ENCODE assay signal across 15 mouse cellular contexts in the genomic region with DNA sequence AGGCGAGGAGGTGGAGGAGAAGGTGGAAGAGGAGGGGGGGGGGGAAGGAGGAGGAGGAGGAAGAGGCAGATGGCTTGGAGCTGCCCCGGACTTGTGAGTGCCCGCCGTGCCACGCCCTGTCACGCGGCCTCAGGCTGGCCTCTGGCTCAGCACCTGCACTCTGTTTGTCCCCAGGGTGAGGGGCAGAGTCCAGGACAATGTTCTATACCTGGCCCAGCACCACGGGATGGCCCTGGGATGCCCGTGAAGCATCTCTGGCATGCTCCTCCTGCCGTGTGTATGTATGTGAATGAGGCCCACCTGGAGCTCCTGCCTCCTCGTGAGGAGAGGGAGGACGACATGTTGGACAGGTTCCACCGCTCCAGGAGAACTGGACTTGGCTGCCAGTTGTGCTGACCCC. TPM values are rescaled to one million over a fixed set of nuclear protein-coding genes. Genes with fewer than 3 reads are reported as not detected.
A peak's percentile ranks its signal among the peaks of the same experiment; 100 is the strongest.
DNase-seq lines count a peak whose midpoint lies in the region; ATAC-seq and TF ChIP-seq lines count a peak whose summit lies in the region.
"Had no signal": no experiment of that assay in that cellular context is flagged by ENCODE, and none has a peak within 500 bp of the region (broad histone marks: within the 10 kb centered on the region; RNA-seq: fewer than 3 reads in every experiment).

No protein-coding gene starts in this region.

- peaks cover 8% of the 10 kb centered on the region; the same call in 1 of the 2 replicates for H3K4me1 ChIP-seq in lung, embryonic 15.5 days
- peaks cover 6% of the 10 kb centered on the region; the same call in 1 of the 2 replicates for H3K4me1 ChIP-seq in kidney, postnatal 0 days (replicated peaks; ENCODE audit: insufficient read depth, low read length)

- WGBS in lung, embryonic 15.5 days: 43% methylated on average over 13 of the region's 13 CpGs
- WGBS in kidney, postnatal 0 days: 25% methylated on average over 13 of the region's 13 CpGs

- H3K27ac ChIP-seq in lung, embryonic 15.5 days: no peak overlapping the region
- no peak overlapping the region for H3K27ac ChIP-seq in kidney, postnatal 0 days
- H3K27ac ChIP-seq: heart, embryonic 15.5 days; hindbrain, embryonic 14.5 days; limb, embryonic 10.5 days had no signal

- TF ChIP-seq CTCF in kidney, postnatal 0 days (IDR thresholded peaks at IDR 0.05; ENCODE audit: low read depth): no peak

- H3K36me3 ChIP-seq in lung, embryonic 15.5 days: no peaks in the 10 kb centered on the region
- H3K36me3 ChIP-seq in kidney, postnatal 0 days (ENCODE audit: insufficient read depth, low read length): no peaks in the 10 kb centered on the region
- H3K36me3 ChIP-seq: heart, embryonic 15.5 days; limb, embryonic 10.5 days had no signal

- no peak overlapping the region for H3K9ac ChIP-seq in lung, embryonic 15.5 days
- no peak overlapping the region for H3K9ac ChIP-seq in kidney, postnatal 0 days (ENCODE audit: low read depth, low read length)
- H3K9ac ChIP-seq: heart, embryonic 15.5 days; hindbrain, embryonic 14.5 days had no signal

- peaks cover 20% of the 10 kb centered on the region for H3K27me3 ChIP-seq in lung, embryonic 15.5 days
- no peaks in the 10 kb centered on the region for H3K27me3 ChIP-seq in kidney, postnatal 0 days (ENCODE audit: insufficient read depth, low read length)

- no peak overlapping the region for H3K4me2 ChIP-seq in lung, embryonic 15.5 days
- no peak overlapping the region for H3K4me2 ChIP-seq in kidney, postnatal 0 days (ENCODE audit: low read length)
- H3K4me2 ChIP-seq: heart, embryonic 15.5 days; hindbrain, embryonic 14.5 days had no signal

- peak; percentile 61 for DNase-seq in cerebellum, adult 11-12 months
- DNase-seq in cerebellum, adult 11 months: no peak
- DNase-seq in lung, postnatal 14 days: no peak
- DNase-seq in kidney, postnatal 0 days (ENCODE audit: low spot score): no peak
- no peak for DNase-seq in thymus, postnatal 0 days (ENCODE audit: low spot score)
- DNase-seq: adrenal gland, postnatal 36 days; layer of hippocampus, adult 9-11 months; right cerebral cortex, postnatal 4 days; thymus, postnatal 14 days had no signal

- peak; percentile 49 for ATAC-seq in lung, embryonic 15.5 days (ENCODE audit: borderline replicate concordance, extremely low read depth, low FRiP score, low TSS enrichment)
- ATAC-seq in kidney, postnatal 0 days (replicated peaks; ENCODE audit: low FRiP score, low read depth): peak; percentile 80
- 0 out of 2 replicates have a peak, but pooled peaks have one; percentile 10 for ATAC-seq in monocyte, adult 5-6 weeks (replicated peaks; ENCODE audit: insufficient number of reproducible peaks, low FRiP score, low TSS enrichment, poor library complexity, severe bottlenecking)
- ATAC-seq in frontal cortex, adult (ENCODE audit: low TSS enrichment): no peak

- no peak overlapping the region for H3K4me3 ChIP-seq in lung, embryonic 15.5 days
- H3K4me3 ChIP-seq in kidney, postnatal 0 days (replicated peaks; ENCODE audit: low read depth, low read length): no peak overlapping the region
- H3K4me3 ChIP-seq: heart, embryonic 15.5 days; limb, embryonic 10.5 days had no signal

- H3K9me3 ChIP-seq in lung, embryonic 15.5 days: no peaks in the 10 kb centered on the region
- no peaks in the 10 kb centered on the region for H3K9me3 ChIP-seq in kidney, postnatal 0 days (replicated peaks; ENCODE audit: low read length)
- H3K9me3 ChIP-seq: heart, embryonic 15.5 days; limb, embryonic 10.5 days had no signal

RNA-seq across cellular contexts. Expression of gene Zfp747, which starts 14.4 kb away (rescaled TPM):
- 9.5 TPM in 2 replicates for polyA plus RNA-seq in lung, embryonic 15.5 days (2015; fragmentation: Nextera tagmentation; extraction: Ambion mirVana)
- polyA plus RNA-seq in kidney, postnatal 0 days (2015; fragmentation: Nextera tagmentation; extraction: Ambion mirVana): 5.5 and 6.8 TPM in 2 replicates
- total RNA-seq in monocyte, adult 5-6 weeks (2017): 5.8 to 16.3 TPM (median 10.1 TPM) in 3 replicates
- polyA plus RNA-seq in thymus, postnatal 0 days (2015; fragmentation: Nextera tagmentation; extraction: Ambion mirVana): 7.3 and 8.0 TPM in 2 replicates

RNA-seq across cellular contexts. Expression of gene Zfp768, which starts 16.1 kb away (rescaled TPM):
- 16.8 and 18.1 TPM in 2 replicates for polyA plus RNA-seq in lung, embryonic 15.5 days (2015; fragmentation: Nextera tagmentation; extraction: Ambion mirVana)
- polyA plus RNA-seq in kidney, postnatal 0 days (2015; fragmentation: Nextera tagmentation; extraction: Ambion mirVana): 21.2 and 22.2 TPM in 2 replicates
- 1.8 to 3.4 TPM (median 2.9 TPM) in 3 replicates for total RNA-seq in monocyte, adult 5-6 weeks (2017)
- 2.5 TPM in 2 replicates for polyA plus RNA-seq in thymus, postnatal 0 days (2015; fragmentation: Nextera tagmentation; extraction: Ambion mirVana)

RNA-seq across cellular contexts. Expression of gene 9130019O22Rik, which starts 25.5 kb away (rescaled TPM):
- 7.3 and 7.9 TPM in 2 replicates for polyA plus RNA-seq in lung, embryonic 15.5 days (2015; fragmentation: Nextera tagmentation; extraction: Ambion mirVana)
- polyA plus RNA-seq in kidney, postnatal 0 days (2015; fragmentation: Nextera tagmentation; extraction: Ambion mirVana): 4.8 and 5.6 TPM in 2 replicates
- total RNA-seq in monocyte, adult 5-6 weeks (2017): 0.95 to 4.5 TPM (median 2.6 TPM) in 3 replicates
- polyA plus RNA-seq in thymus, postnatal 0 days (2015; fragmentation: Nextera tagmentation; extraction: Ambion mirVana): 4.8 and 6.0 TPM in 2 replicates

RNA-seq across cellular contexts. Expression of gene E430018J23Rik, which starts 32.0 kb away (rescaled TPM):
- polyA plus RNA-seq in lung, embryonic 15.5 days (2015; fragmentation: Nextera tagmentation; extraction: Ambion mirVana): 6.7 and 7.0 TPM in 2 replicates
- 6.5 and 7.4 TPM in 2 replicates for polyA plus RNA-seq in kidney, postnatal 0 days (2015; fragmentation: Nextera tagmentation; extraction: Ambion mirVana)
- 2.1 to 2.3 TPM (median 2.2 TPM) in 3 replicates for total RNA-seq in monocyte, adult 5-6 weeks (2017)
- polyA plus RNA-seq in thymus, postnatal 0 days (2015; fragmentation: Nextera tagmentation; extraction: Ambion mirVana): 4.4 and 4.9 TPM in 2 replicates

RNA-seq across cellular contexts. Expression of gene Zfp764, which starts 45.2 kb away (rescaled TPM):
- 9.0 and 10.0 TPM in 2 replicates for polyA plus RNA-seq in lung, embryonic 15.5 days (2015; fragmentation: Nextera tagmentation; extraction: Ambion mirVana)
- polyA plus RNA-seq in kidney, postnatal 0 days (2015; fragmentation: Nextera tagmentation; extraction: Ambion mirVana): 5.6 and 6.7 TPM in 2 replicates
- total RNA-seq in monocyte, adult 5-6 weeks (2017): 7.7 to 12.5 TPM (median 10.0 TPM) in 3 replicates
- polyA plus RNA-seq in thymus, postnatal 0 days (2015; fragmentation: Nextera tagmentation; extraction: Ambion mirVana): 6.8 and 7.0 TPM in 2 replicates
